In the genomic region with DNA sequence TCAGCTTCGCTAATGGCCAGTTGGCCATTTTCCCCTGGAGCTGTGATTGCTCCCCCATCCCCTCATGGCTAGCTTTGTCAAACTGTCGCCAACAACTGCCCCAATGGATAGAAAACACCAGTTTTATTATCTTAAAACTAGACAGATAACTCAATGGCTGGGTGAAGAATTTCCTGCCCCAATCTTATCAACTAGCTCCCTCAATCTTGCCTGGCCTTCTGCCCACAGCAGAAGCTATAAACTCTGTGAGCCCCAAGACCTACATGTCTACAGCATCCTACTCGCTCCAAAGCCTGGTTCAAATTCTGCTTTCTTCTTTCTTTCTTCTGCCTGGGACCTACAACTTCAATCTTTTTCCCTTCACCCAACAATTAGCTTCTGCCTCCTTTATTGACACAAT, we compare ENCODE assay signal across 18 mouse cellular contexts. TPM values are rescaled to one million over a fixed set of nuclear protein-coding genes. Genes with fewer than 3 reads are reported as not detected.
A peak's percentile ranks its signal among the peaks of the same experiment; 100 is the strongest.
DNase-seq lines count a peak whose midpoint lies in the region; ATAC-seq and TF ChIP-seq lines count a peak whose summit lies in the region.
"Not testable (repeated sequence)": the region's sequence is repeated elsewhere in the genome, so short reads cannot be mapped to it uniquely, and the experiment has no call there.
"Had no signal": no experiment of that assay in that cellular context is flagged by ENCODE, and none has a peak within 500 bp of the region (broad histone marks: within the 10 kb centered on the region; RNA-seq: fewer than 3 reads in every experiment).

No protein-coding gene starts in this region.

- 0 out of 2 replicates have a peak, but pooled peaks have one; percentile 33 for ATAC-seq in heart, embryonic 12.5 days (ENCODE audit: insufficient number of reproducible peaks, low FRiP score)

- H3K79me2 ChIP-seq in MEL (ENCODE audit: control insufficient read depth, insufficient read depth, low read length, poor library complexity): not testable (repeated sequence)

- peak; percentile 71 for DNase-seq in MEL (ENCODE audit: low read depth, low spot score)
- peak; percentile 28 for DNase-seq in heart, embryonic 10.5 days (ENCODE audit: low spot score)

- not testable (repeated sequence) for H3K4me2 ChIP-seq in heart, embryonic 12.5 days

- TF ChIP-seq EP300 in MEL (IDR thresholded peaks at IDR 0.05; ENCODE audit: low read depth in 1 of 2, low read length in 2 of 2): peak; percentile 88 to 90

- H3K9me3 ChIP-seq in MEL (replicated peaks; ENCODE audit: insufficient read depth, low read length); heart, embryonic 10.5 days; heart, embryonic 12.5 days (replicated peaks): not testable (repeated sequence)

- H3K4me1 ChIP-seq in MEL (ENCODE audit: control insufficient read depth in 1 of 2, insufficient read depth in 2 of 2, low read length in 2 of 2): peaks cover 8 to 13% of the 10 kb centered on the region in 2 experiments
- H3K4me1 ChIP-seq in heart, embryonic 10.5 days; heart, embryonic 12.5 days (replicated peaks): not testable (repeated sequence)

- not testable (repeated sequence) for H3K9ac ChIP-seq in MEL (ENCODE audit: control insufficient read depth, low read depth, low read length, poor library complexity, severe bottlenecking); heart, embryonic 12.5 days

- TF ChIP-seq POLR2A in MEL (IDR thresholded peaks at IDR 0.05; ENCODE audit: control insufficient read depth in 1 of 2, insufficient read depth in 1 of 2, low read depth in 1 of 2, low read length in 2 of 2, poor library complexity in 1 of 2): not testable (repeated sequence)

- TF ChIP-seq CTCF in MEL (IDR thresholded peaks at IDR 0.05 in 2 of 3, conservative IDR thresholded peaks at IDR 0.05 in 1 of 3; ENCODE audit: control insufficient read depth in 1 of 3, insufficient read depth in 1 of 3, low read depth in 2 of 3, low read length in 3 of 3, poor library complexity in 1 of 3, severe bottlenecking in 1 of 3): not testable (repeated sequence)

- not testable (repeated sequence) for H3K27ac ChIP-seq in MEL (ENCODE audit: control insufficient read depth, low read depth, low read length); heart, embryonic 10.5 days; heart, embryonic 12.5 days (ENCODE audit: poor library complexity, severe bottlenecking)

- H3K36me3 ChIP-seq in MEL (ENCODE audit: control insufficient read depth in 1 of 2, insufficient read depth in 2 of 2, low read length in 2 of 2): peaks cover 0 to 12% of the 10 kb centered on the region in 2 experiments; a peak in 2 of 4 replicates
- H3K36me3 ChIP-seq in heart, embryonic 10.5 days; heart, embryonic 12.5 days: not testable (repeated sequence)

- TF ChIP-seq RAD21 in MEL (IDR thresholded peaks at IDR 0.05; ENCODE audit: low read depth, low read length): not testable (repeated sequence)

- H3K4me3 ChIP-seq in MEL (ENCODE audit: control insufficient read depth in 1 of 2, insufficient read depth in 1 of 2, low read depth in 2 of 2, low read length in 2 of 2); heart, embryonic 10.5 days; heart, embryonic 12.5 days: not testable (repeated sequence)

- H3K27me3 ChIP-seq in MEL (ENCODE audit: control insufficient read depth in 1 of 2, insufficient read depth in 2 of 2, low read length in 2 of 2); heart, embryonic 10.5 days (ENCODE audit: insufficient read depth, poor library complexity, severe bottlenecking); heart, embryonic 12.5 days (replicated peaks): not testable (repeated sequence)

- WGBS in heart, embryonic 10.5 days: 54% methylated on average over 3 of the region's 3 CpGs
- WGBS in heart, embryonic 12.5 days: 44% methylated on average over 3 of the region's 3 CpGs

TF ChIP-seq in MEL, 35 proteins besides CTCF, POLR2A, EP300 and RAD21:
- TF ChIP-seq HCFC1 (IDR thresholded peaks at IDR 0.05; ENCODE audit: low read depth, low read length) (0 out of 2 replicates have a peak, but pooled peaks have one; percentile 17), MAZ (IDR thresholded peaks at IDR 0.05; ENCODE audit: low read depth, low read length) (peak; percentile 53; the same call in 1 of the 2 replicates), GATA1 (IDR thresholded peaks at IDR 0.05; ENCODE audit: low read depth, low read length) (peak; percentile 89), RCOR1 (IDR thresholded peaks at IDR 0.05; ENCODE audit: low read depth, low read length) (peak; percentile 94), MXI1 (IDR thresholded peaks at IDR 0.05; ENCODE audit: low read depth, low read length) (peak; percentile 27; the same call in 1 of the 2 replicates), MYB (IDR thresholded peaks at IDR 0.05; ENCODE audit: low read depth, low read length) (peak; percentile 79), SIN3A (IDR thresholded peaks at IDR 0.05; ENCODE audit: low read length) (peak; percentile 40; the same call in 1 of the 2 replicates), ETS1 (IDR thresholded peaks at IDR 0.05; ENCODE audit: low read depth, low read length) (peak; percentile 82), TCF12 (IDR thresholded peaks at IDR 0.05; ENCODE audit: low read depth, low read length) (peak; percentile 89)

RNA-seq across cellular contexts. Expression of a gene that starts 1.0 kb away (rescaled TPM):
- total RNA-seq in MEL (2012; rRNA removed): 0.07 TPM in 1 of 2 replicates, not detected in the other
- under 1 TPM in 1 of 2 experiments, not detected in 1; 0.14 TPM for polyA plus RNA-seq in MEL (2012; ENCODE audit: insufficient read depth in 1 of 2, insufficient read length in 2 of 2, low read depth in 1 of 2, low replicate concordance in 2 of 2, missing spikeins in 1 of 2)
- 0.07 TPM in 1 of 2 replicates, not detected in the other for polyA plus RNA-seq in heart, embryonic 10.5 days (2016; fragmentation: Nextera tagmentation; extraction: Ambion mirVana)
- polyA plus RNA-seq in heart, embryonic 12.5 days (2016; fragmentation: Nextera tagmentation; extraction: Ambion mirVana): 0.08 TPM in 1 of 2 replicates, not detected in the other
- total RNA-seq: adrenal gland, adult 18-20 months; CH12.LX; ES-E14 had no signal
- polyA plus RNA-seq: C2C12; CD4-positive, CD25-positive, alpha-beta regulatory T cell, adult 4 months; G1E had no signal

RNA-seq across cellular contexts. Expression of a gene that starts 56.1 kb away (rescaled TPM):
- not detected in 2 replicates for total RNA-seq in MEL (2012; rRNA removed)
- not detected for polyA plus RNA-seq in MEL (2012; ENCODE audit: insufficient read depth in 1 of 2, insufficient read length in 2 of 2, low read depth in 1 of 2, low replicate concordance in 2 of 2, missing spikeins in 1 of 2)
- 0.10 TPM in 1 of 2 replicates, not detected in the other for polyA plus RNA-seq in heart, embryonic 10.5 days (2016; fragmentation: Nextera tagmentation; extraction: Ambion mirVana)
- 0.08 TPM in 1 of 2 replicates, not detected in the other for polyA plus RNA-seq in heart, embryonic 12.5 days (2016; fragmentation: Nextera tagmentation; extraction: Ambion mirVana)
- total RNA-seq: adrenal gland, adult 18-20 months; adrenal gland, adult 2 months; adrenal gland, postnatal 14 days; adrenal gland, postnatal 25 days; adrenal gland, postnatal 36 days; adrenal gland, postnatal 4 days; ES-E14; G1E had no signal
- polyA plus RNA-seq: activated CD4-positive, CD25-positive, alpha-beta regulatory T cell, adult 4 months; brain, embryonic 14.5 days; C2C12; CD4-positive, CD25-positive, alpha-beta regulatory T cell, adult 4 months; cerebellum, adult 2 months; G1E; Patski had no signal
